Mouse (Mus musculus) liver, embryonic 12.5 days (tissue): ENCODE measurements at regions not wholly inside any gene's neighbourhood (a gene's known extent, or its start where the extent isn't known, plus 50 kb on each side); places are given as distances from the start of the nearest gene placed in this dataset.

Source experiments
- ATAC-seq: fragments of 200-750 bp; cut with Nextera tagmentation; 2 replicates; pipeline ENCODE4 v1.8.0; 2017; ENCODE audit warnings: moderate number of reproducible peaks, mild to moderate bottlenecking, moderate library complexity
- H3K27ac ChIP-seq: fragments of 300-500 bp; sonication (generic); 2 replicates; pipeline ENCODE4 v1.5.1; 2016; ENCODE audit warnings: mild to moderate bottlenecking
- H3K27me3 ChIP-seq: fragments of 300-500 bp; sonication (generic); replicated peaks from 2 replicates; pipeline ENCODE4 v1.6.1; 2016; ENCODE audit warnings: mild to moderate bottlenecking, moderate library complexity
- H3K36me3 ChIP-seq: fragments of 300-500 bp; sonication (generic); 2 replicates; pipeline ENCODE4 v1.6.1; 2016; ENCODE audit warnings: mild to moderate bottlenecking, moderate library complexity
- H3K4me1 ChIP-seq: fragments of 300-500 bp; sonication (generic); 2 replicates; pipeline ENCODE4 v1.6.1; 2016
- H3K4me2 ChIP-seq: fragments of 300-500 bp; sonication (generic); 2 replicates; pipeline ENCODE4 v1.6.1; 2016; ENCODE audit warnings: mild to moderate bottlenecking, moderate library complexity
- H3K4me3 ChIP-seq: fragments of 300-500 bp; sonication (generic); 2 replicates; pipeline ENCODE4 v1.5.1; 2016; ENCODE audit warnings: mild to moderate bottlenecking, moderate library complexity
- H3K9ac ChIP-seq: fragments of 300-500 bp; sonication (generic); 2 replicates; pipeline ENCODE4 v1.6.1; 2016; ENCODE audit warnings: mild to moderate bottlenecking, moderate library complexity
- H3K9me3 ChIP-seq: fragments of 300-500 bp; sonication (generic); replicated peaks from 2 replicates; pipeline ENCODE4 v1.6.1; 2016; ENCODE audit warnings: mild to moderate bottlenecking, moderate library complexity
- WGBS: fragments of 180-500 bp; shearing (Covaris S2); methylation state at CpG from one replicate; pipeline ENCODE4 v1.1.7; 2016; ENCODE audit not compliant: insufficient replicate concordance; 5-methylcytosine and 5-hydroxymethylcytosine counted together

DNA sequence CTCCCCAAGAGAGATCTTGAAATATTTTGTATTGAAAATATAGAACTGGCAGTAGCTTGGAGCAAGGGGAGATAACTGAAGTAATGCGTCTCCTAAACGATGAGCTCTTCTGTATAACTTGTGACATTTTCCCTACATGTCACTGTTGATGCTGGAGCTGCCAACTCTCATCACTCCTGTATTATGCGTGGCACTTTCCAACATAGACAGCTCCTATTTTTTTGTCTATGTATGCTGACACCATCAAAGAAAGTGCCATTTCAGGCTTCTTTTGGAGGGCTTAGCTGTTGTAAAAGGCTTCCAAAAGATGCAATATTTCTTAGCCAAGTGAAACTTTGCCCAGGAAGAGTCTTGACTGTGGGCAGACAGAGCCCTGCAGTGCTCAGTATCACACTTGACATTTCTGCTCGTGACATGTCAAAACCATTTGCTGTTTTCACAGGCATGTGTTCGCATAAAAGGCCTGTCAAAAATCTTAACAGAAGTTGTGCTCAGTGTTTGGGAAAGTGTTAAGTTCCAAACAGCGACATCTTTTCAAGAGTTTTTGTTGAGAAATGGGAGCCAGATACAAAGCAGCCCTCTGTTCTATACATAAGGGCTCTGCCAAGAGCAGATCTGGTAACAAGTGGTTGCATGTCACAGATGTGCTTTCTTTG is 53.6 kb upstream of the Otol1 start:
- H3K36me3 ChIP-seq = no peaks in the 10 kb centered on the region
- H3K27me3 ChIP-seq = no peaks in the 10 kb centered on the region
- H3K9ac ChIP-seq = no peak overlapping the region
- no peak overlapping the region for H3K4me2 ChIP-seq
- H3K4me3 ChIP-seq = no peak overlapping the region
- 60% methylated on average over 6 of the region's 6 CpGs for WGBS
- no peak for ATAC-seq
- H3K27ac ChIP-seq = no peak overlapping the region
- H3K4me1 ChIP-seq = no peaks in the 10 kb centered on the region
- 0 out of 2 replicates have a peak, but pooled peaks cover 4% of the 10 kb centered on the region for H3K9me3 ChIP-seq

DNA sequence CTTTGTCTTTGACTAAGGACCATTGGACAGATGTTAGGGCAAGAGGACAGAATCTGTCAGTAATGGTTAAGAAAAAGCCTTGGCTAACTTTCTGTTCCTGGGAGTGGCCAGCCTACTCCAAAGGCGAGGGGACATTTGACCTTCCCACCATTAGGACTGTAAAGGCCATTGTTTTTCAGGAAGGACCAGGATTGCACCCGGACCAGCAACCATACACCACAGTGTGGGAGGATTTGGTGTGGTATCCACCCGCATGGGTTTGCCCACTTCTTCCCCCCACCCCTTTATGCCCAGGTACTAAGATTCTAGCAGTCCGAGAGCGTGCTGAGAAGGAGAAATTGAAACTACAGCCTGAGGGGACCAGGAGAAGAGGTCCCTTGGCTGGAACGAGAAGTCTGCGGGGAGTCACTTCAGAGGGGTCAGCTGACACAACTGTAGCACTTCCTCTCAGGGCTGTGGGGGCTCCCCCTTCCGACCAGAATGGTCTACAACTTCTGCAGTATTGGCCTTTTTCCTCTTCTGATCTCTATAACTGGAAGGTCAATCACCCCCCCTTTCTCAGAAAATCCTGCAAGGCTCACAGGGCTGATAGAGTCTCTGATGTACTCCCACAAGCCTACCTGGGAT is 63.2 kb upstream of the Sptssb start:
- no peaks in the 10 kb centered on the region for H3K36me3 ChIP-seq
- H3K4me3 ChIP-seq = no peak overlapping the region
- H3K9me3 ChIP-seq = no peaks in the 10 kb centered on the region
- WGBS = 58% methylated on average over 8 of the region's 8 CpGs
- no peaks in the 10 kb centered on the region for H3K4me1 ChIP-seq
- no peak for ATAC-seq
- no peaks in the 10 kb centered on the region for H3K27me3 ChIP-seq
- H3K9ac ChIP-seq = no peak overlapping the region
- no peak overlapping the region for H3K27ac ChIP-seq
- no peak overlapping the region for H3K4me2 ChIP-seq

DNA sequence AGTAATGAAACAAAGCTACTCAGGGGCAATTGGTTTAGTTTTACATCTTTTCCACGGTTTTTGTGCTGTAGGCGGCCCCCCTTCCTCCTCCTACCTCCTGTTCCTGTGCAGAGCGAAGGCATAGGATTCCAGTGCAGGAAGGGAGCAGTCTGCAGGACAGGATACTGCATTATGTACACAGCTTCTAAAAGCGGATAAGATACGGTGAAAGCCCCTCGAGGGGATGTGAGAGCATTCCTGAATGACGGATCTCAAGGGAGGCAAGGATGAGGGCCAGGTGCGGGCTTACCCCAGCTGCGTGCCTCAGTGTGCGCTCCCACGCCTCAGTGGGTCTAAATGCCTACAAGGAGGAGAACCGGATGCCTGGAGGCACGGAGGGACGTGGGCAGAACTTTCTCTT is 53.1 kb upstream of the Sptssb start:
- H3K27me3 ChIP-seq = no peaks in the 10 kb centered on the region
- no peak for ATAC-seq
- no peaks in the 10 kb centered on the region for H3K9me3 ChIP-seq
- no peak overlapping the region for H3K4me3 ChIP-seq
- 0 out of 2 replicates have a peak overlapping the region, but pooled peaks have one; percentile 8 for H3K4me2 ChIP-seq
- no peaks in the 10 kb centered on the region for H3K4me1 ChIP-seq
- no peak overlapping the region for H3K9ac ChIP-seq
- 48% methylated on average over 14 of the region's 14 CpGs for WGBS
- H3K27ac ChIP-seq = no peak overlapping the region
- no peaks in the 10 kb centered on the region for H3K36me3 ChIP-seq

DNA sequence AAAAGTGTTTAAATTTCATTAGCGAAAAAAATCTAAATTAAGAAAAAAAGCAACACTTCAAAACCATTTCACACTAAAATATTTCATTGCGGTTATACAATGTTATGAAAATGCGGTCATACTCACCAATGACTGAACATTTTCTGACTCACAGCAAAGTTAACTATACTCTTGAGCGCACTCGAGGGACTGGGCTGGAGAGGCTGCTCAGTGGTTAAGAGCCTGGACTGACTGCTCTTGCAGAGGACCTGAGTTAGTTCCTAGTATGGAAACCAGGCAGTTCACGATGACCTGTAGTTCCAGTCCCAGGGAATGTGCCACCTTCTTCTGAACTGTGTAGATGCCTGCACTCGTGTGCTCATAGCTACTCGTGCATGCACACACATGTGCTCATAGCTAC is 50.3 kb upstream of the Sptssb start:
- Histone ChIP-seq H3K27me3 (no peaks in the 10 kb centered on the region), H3K27ac (no peak overlapping the region), H3K4me1 (no peaks in the 10 kb centered on the region), H3K9me3 (no peaks in the 10 kb centered on the region), H3K4me2 (no peak overlapping the region), H3K4me3 (no peak overlapping the region), H3K9ac (no peak overlapping the region), H3K36me3 (no peaks in the 10 kb centered on the region)
- ATAC-seq = no peak
- WGBS = 73% methylated on average over 8 of the region's 8 CpGs
